13 mouse cellular contexts compared by ENCODE assay signal in the genomic region with DNA sequence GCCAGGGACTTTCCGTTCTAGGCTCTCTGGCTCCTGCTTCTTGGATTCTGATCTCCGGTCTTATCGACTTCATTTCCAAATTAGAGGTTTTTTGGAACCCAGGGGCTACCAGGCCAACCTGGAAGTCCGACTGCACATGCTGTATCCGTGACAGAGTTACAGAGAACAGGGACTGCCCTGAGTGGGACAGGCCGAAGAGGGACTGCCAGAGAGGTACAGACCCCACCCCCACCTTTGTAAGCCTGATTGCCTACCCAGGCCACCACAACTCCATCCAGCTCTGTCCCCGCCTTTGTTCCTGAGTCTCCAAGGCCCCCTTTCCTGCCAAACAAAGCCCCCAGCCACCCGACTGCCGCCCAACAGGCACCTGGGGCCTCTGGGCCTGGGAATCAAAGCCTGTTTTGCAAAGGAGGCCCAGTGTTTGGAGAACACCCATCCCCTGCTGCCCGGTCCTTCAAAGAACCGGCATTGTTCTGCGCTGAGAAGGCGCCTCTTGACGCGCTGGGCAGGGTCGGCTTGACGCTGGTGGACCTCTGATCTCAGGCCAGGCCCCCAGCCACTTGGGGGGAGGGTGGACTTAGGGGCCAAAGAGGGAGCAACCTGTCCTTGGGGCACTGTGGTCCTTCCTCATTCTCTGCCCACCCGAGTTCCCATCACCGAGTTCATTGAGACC.
A peak's percentile ranks its signal among the peaks of the same experiment; 100 is the strongest.
DNase-seq lines count a peak whose midpoint lies in the region; ATAC-seq and TF ChIP-seq lines count a peak whose summit lies in the region.
"Had no signal": no experiment of that assay in that cellular context is flagged by ENCODE, and none has a peak within 500 bp of the region (broad histone marks: within the 10 kb centered on the region; RNA-seq: fewer than 3 reads in every experiment).

No protein-coding gene starts in this region.

- no peaks in the 10 kb centered on the region for H3K27me3 ChIP-seq in forebrain, embryonic 13.5 days
- no peaks in the 10 kb centered on the region for H3K27me3 ChIP-seq in forebrain, embryonic 12.5 days
- H3K27me3 ChIP-seq in lung, embryonic 16.5 days (ENCODE audit: control insufficient read depth, insufficient read depth, low read depth, low read length), result no peaks in the 10 kb centered on the region
- no peaks in the 10 kb centered on the region for H3K27me3 ChIP-seq in limb, embryonic 10.5 days (ENCODE audit: low read depth, poor library complexity, severe bottlenecking)
- H3K27me3 ChIP-seq in cerebellum, adult 2 months (ENCODE audit: control insufficient read depth, insufficient read depth, low read length), result no peaks in the 10 kb centered on the region
- H3K27me3 ChIP-seq: midbrain, embryonic 12.5 days had no signal

- H3K9ac ChIP-seq in forebrain, embryonic 13.5 days, result no peak overlapping the region
- no peak overlapping the region for H3K9ac ChIP-seq in forebrain, embryonic 12.5 days
- H3K9ac ChIP-seq in lung, embryonic 16.5 days (ENCODE audit: low read length), result peak overlapping the region; percentile 11; the same call in 1 of the 2 replicates
- H3K9ac ChIP-seq: midbrain, embryonic 12.5 days had no signal

- no peak overlapping the region for H3K4me2 ChIP-seq in forebrain, embryonic 13.5 days
- no peak overlapping the region for H3K4me2 ChIP-seq in forebrain, embryonic 12.5 days
- no peak overlapping the region for H3K4me2 ChIP-seq in lung, embryonic 16.5 days (ENCODE audit: low read depth, low read length)
- H3K4me2 ChIP-seq: midbrain, embryonic 12.5 days had no signal

- no peak for DNase-seq in lung, postnatal 25 days (ENCODE audit: low spot score)
- DNase-seq in limb, embryonic 10.5 days (ENCODE audit: low spot score), result no peak
- DNase-seq in retina, postnatal 1 day, result peak; percentile 56
- DNase-seq in cerebellum, postnatal 14 days, result no peak
- DNase-seq in cerebellum, adult 2 months, result no peak
- DNase-seq: gastrocnemius, adult 2 months; lung, adult 2 months; thymus, adult 2 months had no signal

- no peaks in the 10 kb centered on the region for H3K36me3 ChIP-seq in forebrain, embryonic 13.5 days (ENCODE audit: poor library complexity, severe bottlenecking)
- no peaks in the 10 kb centered on the region for H3K36me3 ChIP-seq in forebrain, embryonic 12.5 days (replicated peaks)
- no peaks in the 10 kb centered on the region for H3K36me3 ChIP-seq in lung, embryonic 16.5 days (ENCODE audit: control insufficient read depth, insufficient read depth, low read length)
- H3K36me3 ChIP-seq in limb, embryonic 10.5 days, result no peaks in the 10 kb centered on the region
- H3K36me3 ChIP-seq: midbrain, embryonic 12.5 days had no signal

- TF ChIP-seq POLR2A in cerebellum, adult 2 months (IDR thresholded peaks at IDR 0.05; ENCODE audit: borderline replicate concordance, insufficient read depth, low read length), result no peak

- ATAC-seq in forebrain, embryonic 13.5 days, result 0 out of 2 replicates have a peak, but pooled peaks have one; percentile 33
- no peak for ATAC-seq in forebrain, embryonic 12.5 days (ENCODE audit: low FRiP score)
- ATAC-seq in lung, embryonic 16.5 days (ENCODE audit: low read depth), result peak; percentile 46; the same call in 1 of the 2 replicates
- ATAC-seq: activated CD4-positive, CD25-positive, alpha-beta regulatory T cell, adult 4 months had no signal

- 29% methylated on average over 19 of the region's 19 CpGs for WGBS in forebrain, embryonic 13.5 days
- 25% methylated on average over 19 of the region's 19 CpGs for WGBS in forebrain, embryonic 12.5 days
- WGBS in lung, embryonic 16.5 days, result 48% methylated on average over 19 of the region's 19 CpGs
- 50% methylated on average over 19 of the region's 19 CpGs for WGBS in limb, embryonic 10.5 days
- WGBS in cerebellum, adult 2 months, result 63% methylated on average over 19 of the region's 19 CpGs

- TF ChIP-seq CTCF in cerebellum, adult 2 months (IDR thresholded peaks at IDR 0.05; ENCODE audit: borderline replicate concordance, insufficient read depth, low read depth, low read length), result no peak

- H3K4me1 ChIP-seq in forebrain, embryonic 13.5 days, result peaks cover 10% of the 10 kb centered on the region; the same call in 1 of the 2 replicates
- peaks cover 11% of the 10 kb centered on the region for H3K4me1 ChIP-seq in forebrain, embryonic 12.5 days
- H3K4me1 ChIP-seq in lung, embryonic 16.5 days (replicated peaks; ENCODE audit: control insufficient read depth, insufficient read depth, low read length), result no peaks in the 10 kb centered on the region; the same call in 1 of the 2 replicates
- H3K4me1 ChIP-seq in limb, embryonic 10.5 days, result peaks cover 7% of the 10 kb centered on the region
- H3K4me1 ChIP-seq in cerebellum, adult 2 months (ENCODE audit: control insufficient read depth, insufficient read depth, low read length), result 0 out of 2 replicates have a peak, but pooled peaks cover 3% of the 10 kb centered on the region

- no peaks in the 10 kb centered on the region for H3K9me3 ChIP-seq in forebrain, embryonic 13.5 days (replicated peaks)
- H3K9me3 ChIP-seq in forebrain, embryonic 12.5 days, result no peaks in the 10 kb centered on the region
- no peaks in the 10 kb centered on the region for H3K9me3 ChIP-seq in lung, embryonic 16.5 days (ENCODE audit: control insufficient read depth, low read length)
- no peaks in the 10 kb centered on the region for H3K9me3 ChIP-seq in limb, embryonic 10.5 days (replicated peaks)
- H3K9me3 ChIP-seq: midbrain, embryonic 12.5 days had no signal

- no peak overlapping the region for H3K27ac ChIP-seq in forebrain, embryonic 13.5 days
- H3K27ac ChIP-seq in forebrain, embryonic 12.5 days, result no peak overlapping the region
- 0 out of 2 replicates have a peak overlapping the region, but pooled peaks have one; percentile 22 for H3K27ac ChIP-seq in lung, embryonic 16.5 days (ENCODE audit: low read length)
- peak overlapping the region; percentile 77 for H3K27ac ChIP-seq in limb, embryonic 10.5 days
- H3K27ac ChIP-seq in cerebellum, adult 2 months (ENCODE audit: insufficient read depth, low read length), result no peak overlapping the region
- H3K27ac ChIP-seq: gastrocnemius, adult 2 months; midbrain, embryonic 12.5 days had no signal

- no peak overlapping the region for H3K4me3 ChIP-seq in forebrain, embryonic 13.5 days
- no peak overlapping the region for H3K4me3 ChIP-seq in forebrain, embryonic 12.5 days (replicated peaks)
- H3K4me3 ChIP-seq in lung, embryonic 16.5 days (ENCODE audit: low read length), result no peak overlapping the region
- no peak overlapping the region for H3K4me3 ChIP-seq in limb, embryonic 10.5 days
- no peak overlapping the region for H3K4me3 ChIP-seq in cerebellum, adult 2 months (replicated peaks; ENCODE audit: insufficient read depth, low read depth, low read length)
- H3K4me3 ChIP-seq: gastrocnemius, adult 2 months; midbrain, embryonic 12.5 days had no signal

Comparison
In these comparisons a context has a peak if more than half of its experiments do, and no peak if none do; other contexts are left out.
1. H3K27ac ChIP-seq: peak in lung, embryonic 16.5 days (single experiment) and limb, embryonic 10.5 days (single experiment); none in forebrain, embryonic 13.5 days (single experiment), forebrain, embryonic 12.5 days (single experiment) and cerebellum, adult 2 months (single experiment).